Mouse (Mus musculus): ENCODE results near the gene Cavin2. TPM values are rescaled to one million over a fixed set of nuclear protein-coding genes. Genes with fewer than 3 reads are reported as not detected.

Cavin2 gene
- 7.5 and 10.1 TPM in 2 replicates for polyA plus RNA-seq (2012; rRNA removed)

- Histone ChIP-seq H3K4me3 (ENCODE audit: low read depth, low read length) (peak within 1 kb of the TSS; percentile 73), H3K27me3 (ENCODE audit: control insufficient read depth, insufficient read depth, low read length) (no peaks in the 10 kb centered on the region), H3K36me3 (ENCODE audit: control insufficient read depth, insufficient read depth, low read length) (no peaks in the 10 kb centered on the region), H3K27ac (ENCODE audit: insufficient read depth, low read depth, low read length) (peak within 1 kb of the TSS; percentile 82), H3K4me1 (ENCODE audit: control insufficient read depth, insufficient read depth, insufficient read length, low read length) (no peaks in the 10 kb centered on the region)
- TF ChIP-seq POLR2A (IDR thresholded peaks at IDR 0.05; ENCODE audit: low read depth, low read length) (no peak), CTCF (IDR thresholded peaks at IDR 0.05; ENCODE audit: extremely low read depth, insufficient read length, insufficient replicate concordance, low read depth, low read length) (no peak)
- 23% methylated on average over 17 of the region's 17 CpGs for WGBS
Measured at GRCm38 (mm10) chr1:51288755-51289619, at the start of gene Cavin2. Gene Cavin2 (plus strand): TSS chr1:51289126.

GRCm38 (mm10) chr1:51241311-51241986 is 47.5 kb upstream of the Cavin2 start:
- H3K4me1 ChIP-seq (ENCODE audit: control insufficient read depth, insufficient read depth, insufficient read length, low read length), result no peaks in the 10 kb centered on the region
- no peaks in the 10 kb centered on the region for H3K27me3 ChIP-seq (ENCODE audit: control insufficient read depth, insufficient read depth, low read length)
- no peak overlapping the region for H3K4me3 ChIP-seq (ENCODE audit: low read depth, low read length)
- TF ChIP-seq POLR2A (IDR thresholded peaks at IDR 0.05; ENCODE audit: low read depth, low read length), result no peak
- TF ChIP-seq CTCF (IDR thresholded peaks at IDR 0.05; ENCODE audit: extremely low read depth, insufficient read length, insufficient replicate concordance, low read depth, low read length), result no peak
- H3K27ac ChIP-seq (ENCODE audit: insufficient read depth, low read depth, low read length), result no peak overlapping the region
- H3K36me3 ChIP-seq (ENCODE audit: control insufficient read depth, insufficient read depth, low read length), result no peaks in the 10 kb centered on the region
- 85% methylated on average over 3 of the region's 3 CpGs for WGBS

- WGBS, result 57% methylated on average over 3 of the region's 3 CpGs
- TF ChIP-seq POLR2A (IDR thresholded peaks at IDR 0.05; ENCODE audit: low read depth, low read length) (no peak), CTCF (IDR thresholded peaks at IDR 0.05; ENCODE audit: extremely low read depth, insufficient read length, insufficient replicate concordance, low read depth, low read length) (no peak)
- H3K4me3 ChIP-seq (ENCODE audit: low read depth, low read length), result no peak overlapping the region
- no peak overlapping the region for H3K27ac ChIP-seq (ENCODE audit: insufficient read depth, low read depth, low read length)
- H3K27me3 ChIP-seq (ENCODE audit: control insufficient read depth, insufficient read depth, low read length), result no peaks in the 10 kb centered on the region
- H3K4me1 ChIP-seq (ENCODE audit: control insufficient read depth, insufficient read depth, insufficient read length, low read length), result no peaks in the 10 kb centered on the region
- no peaks in the 10 kb centered on the region for H3K36me3 ChIP-seq (ENCODE audit: control insufficient read depth, insufficient read depth, low read length)
Measured at GRCm38 (mm10) chr1:51243294-51243693, 45.6 kb upstream of the Cavin2 start.

- 67% methylated on average over 3 of the region's 3 CpGs for WGBS
- H3K4me3 ChIP-seq (ENCODE audit: low read depth, low read length), result no peak overlapping the region
- no peaks in the 10 kb centered on the region for H3K36me3 ChIP-seq (ENCODE audit: control insufficient read depth, insufficient read depth, low read length)
- TF ChIP-seq POLR2A (IDR thresholded peaks at IDR 0.05; ENCODE audit: low read depth, low read length) (no peak), CTCF (IDR thresholded peaks at IDR 0.05; ENCODE audit: extremely low read depth, insufficient read length, insufficient replicate concordance, low read depth, low read length) (no peak)
- no peaks in the 10 kb centered on the region for H3K27me3 ChIP-seq (ENCODE audit: control insufficient read depth, insufficient read depth, low read length)
- H3K27ac ChIP-seq (ENCODE audit: insufficient read depth, low read depth, low read length), result no peak overlapping the region
- no peaks in the 10 kb centered on the region for H3K4me1 ChIP-seq (ENCODE audit: control insufficient read depth, insufficient read depth, insufficient read length, low read length)
Measured at GRCm38 (mm10) chr1:51243869-51244268, 45.1 kb upstream of the Cavin2 start.

GRCm38 (mm10) chr1:51245381-51245780 is 43.5 kb upstream of the Cavin2 start:
- no peaks in the 10 kb centered on the region for H3K4me1 ChIP-seq (ENCODE audit: control insufficient read depth, insufficient read depth, insufficient read length, low read length)
- H3K27me3 ChIP-seq (ENCODE audit: control insufficient read depth, insufficient read depth, low read length), result no peaks in the 10 kb centered on the region
- 55% methylated on average over 3 of the region's 3 CpGs for WGBS
- no peaks in the 10 kb centered on the region for H3K36me3 ChIP-seq (ENCODE audit: control insufficient read depth, insufficient read depth, low read length)
- no peak overlapping the region for H3K27ac ChIP-seq (ENCODE audit: insufficient read depth, low read depth, low read length)
- no peak overlapping the region for H3K4me3 ChIP-seq (ENCODE audit: low read depth, low read length)
- no peak for TF ChIP-seq POLR2A (IDR thresholded peaks at IDR 0.05; ENCODE audit: low read depth, low read length)
- TF ChIP-seq CTCF (IDR thresholded peaks at IDR 0.05; ENCODE audit: extremely low read depth, insufficient read length, insufficient replicate concordance, low read depth, low read length), result no peak

- no peak overlapping the region for H3K27ac ChIP-seq (ENCODE audit: insufficient read depth, low read depth, low read length)
- H3K36me3 ChIP-seq (ENCODE audit: control insufficient read depth, insufficient read depth, low read length), result no peaks in the 10 kb centered on the region
- no peaks in the 10 kb centered on the region for H3K4me1 ChIP-seq (ENCODE audit: control insufficient read depth, insufficient read depth, insufficient read length, low read length)
- 47% methylated on average over 5 of the region's 5 CpGs for WGBS
- TF ChIP-seq POLR2A (IDR thresholded peaks at IDR 0.05; ENCODE audit: low read depth, low read length) (no peak), CTCF (IDR thresholded peaks at IDR 0.05; ENCODE audit: extremely low read depth, insufficient read length, insufficient replicate concordance, low read depth, low read length) (no peak)
- no peaks in the 10 kb centered on the region for H3K27me3 ChIP-seq (ENCODE audit: control insufficient read depth, insufficient read depth, low read length)
- no peak overlapping the region for H3K4me3 ChIP-seq (ENCODE audit: low read depth, low read length)
Measured at GRCm38 (mm10) chr1:51250302-51250701, 38.6 kb upstream of the Cavin2 start.
